Mouse (Mus musculus) neural tube, embryonic 14.5 days (tissue): Measurements from ENCODE around the gene Ankrd11. TPM values are rescaled to one million over a fixed set of nuclear protein-coding genes. Genes with fewer than 3 reads are reported as not detected.

ENCODE experiments used
- ATAC-seq: fragments of 200-750 bp; cut with Nextera tagmentation; 2 replicates; pipeline ENCODE4 v1.8.0; 2017; ENCODE audit warnings: low read depth, mild to moderate bottlenecking, moderate TSS enrichment, moderate library complexity
- H3K27ac ChIP-seq: fragments of 300-500 bp; sonication (generic); 2 replicates; pipeline ENCODE4 v1.5.1; 2014; ENCODE audit warnings: low read depth, mild to moderate bottlenecking, control low read depth, low read length, moderate library complexity, mixed read lengths
- H3K27me3 ChIP-seq: fragments of 300-500 bp; sonication (generic); 2 replicates; pipeline ENCODE4 v1.6.1; 2014; ENCODE audit warnings: low read length; ENCODE audit not compliant: control insufficient read depth, insufficient read depth
- H3K36me3 ChIP-seq: fragments of 300-500 bp; sonication (generic); 2 replicates; pipeline ENCODE4 v1.6.1; 2014; ENCODE audit warnings: low read length, mixed read lengths; ENCODE audit not compliant: control insufficient read depth, insufficient read depth
- H3K4me1 ChIP-seq: fragments of 300-500 bp; sonication (generic); 2 replicates; pipeline ENCODE4 v1.6.1; 2014; ENCODE audit warnings: low read length; ENCODE audit not compliant: control insufficient read depth, insufficient read depth
- H3K4me2 ChIP-seq: fragments of 300-500 bp; sonication (generic); 2 replicates; pipeline ENCODE4 v1.6.1; 2014; ENCODE audit warnings: mild to moderate bottlenecking, low read depth, low read length, control low read depth
- H3K4me3 ChIP-seq: fragments of 300-500 bp; sonication (generic); 2 replicates; pipeline ENCODE4 v1.5.1; 2014; ENCODE audit warnings: low read depth, low read length, control low read depth, mixed read lengths
- H3K9ac ChIP-seq: fragments of 300-500 bp; sonication (generic); replicated peaks from 2 replicates; pipeline ENCODE4 v1.6.1; 2014; ENCODE audit warnings: low read depth, mild to moderate bottlenecking, control low read depth, low read length, mixed read lengths
- H3K9me3 ChIP-seq: fragments of 300-500 bp; sonication (generic); 2 replicates; pipeline ENCODE4 v1.6.1; 2016; ENCODE audit warnings: low read length; ENCODE audit not compliant: control insufficient read depth
- WGBS: fragments of 180-500 bp; shearing (Covaris S2); extraction: QIAGEN DNeasy Blood & Tissue Kit; methylation state at CpG from one replicate; pipeline ENCODE4 v1.1.7; 2014; 5-methylcytosine and 5-hydroxymethylcytosine counted together
- polyA plus RNA-seq: library from polyadenylated mRNA; unstranded; fragments of >200 nt; fragmentation: Nextera tagmentation; extraction: Ambion mirVana; gene quantifications from 2 replicates; pipeline ENCODE4 v1.2.1, GENCODE M21; 2014

Gene Ankrd11
- polyA plus RNA-seq, 1 experiment from 2014 or later: 43.8 TPM

GRCm38 (mm10) chr8:122898473-122898872 lies 143.6 kb downstream of the Ankrd11 start:
- 96% methylated on average over 12 of the region's 12 CpGs for WGBS
- H3K4me1 ChIP-seq: no peaks in the 10 kb centered on the region
- H3K27me3 ChIP-seq: no peaks in the 10 kb centered on the region
- no peak overlapping the region for H3K9ac ChIP-seq
- ATAC-seq: no peak
- H3K36me3 ChIP-seq: peaks cover 35% of the 10 kb centered on the region
- H3K27ac ChIP-seq: no peak overlapping the region
- no peak overlapping the region for H3K4me3 ChIP-seq
- no peaks in the 10 kb centered on the region for H3K9me3 ChIP-seq
- no peak overlapping the region for H3K4me2 ChIP-seq

- H3K4me1 ChIP-seq: no peaks in the 10 kb centered on the region
These were observed 144.1 kb downstream of the Ankrd11 start for GRCm38 (mm10) chr8:122898018-122898417.

GRCm38 (mm10) chr8:122897200-122897599 lies 144.9 kb downstream of the Ankrd11 start:
- Histone ChIP-seq H3K27me3 (no peaks in the 10 kb centered on the region), H3K9ac (no peak overlapping the region), H3K4me1 (no peaks in the 10 kb centered on the region), H3K9me3 (no peaks in the 10 kb centered on the region), H3K4me3 (no peak overlapping the region), H3K27ac (no peak overlapping the region), H3K4me2 (no peak overlapping the region), H3K36me3 (peaks cover 46% of the 10 kb centered on the region)
- 96% methylated on average over 8 of the region's 8 CpGs for WGBS
- ATAC-seq: no peak

More at GRCm38 (mm10) chr8:122898018-122898417, 144.1 kb downstream of the Ankrd11 start:
- Histone ChIP-seq H3K36me3 (peaks cover 39% of the 10 kb centered on the region), H3K27me3 (no peaks in the 10 kb centered on the region), H3K4me3 (no peak overlapping the region), H3K27ac (no peak overlapping the region), H3K9me3 (no peaks in the 10 kb centered on the region), H3K4me2 (no peak overlapping the region), H3K9ac (no peak overlapping the region)
- ATAC-seq: no peak
- 88% methylated on average over 4 of the region's 4 CpGs for WGBS

- ATAC-seq: no peak
- Histone ChIP-seq H3K4me2 (no peak overlapping the region), H3K9ac (no peak overlapping the region), H3K36me3 (peaks cover 54% of the 10 kb centered on the region), H3K4me3 (no peak overlapping the region), H3K27ac (no peak overlapping the region), H3K27me3 (no peaks in the 10 kb centered on the region), H3K9me3 (no peaks in the 10 kb centered on the region), H3K4me1 (no peaks in the 10 kb centered on the region)
- 92% methylated on average over 11 of the region's 11 CpGs for WGBS
These were observed 145.8 kb downstream of the Ankrd11 start for GRCm38 (mm10) chr8:122896317-122896716.

- H3K9me3 ChIP-seq: no peaks in the 10 kb centered on the region
- 93% methylated on average over 12 of the region's 12 CpGs for WGBS
- no peak for ATAC-seq
- no peak overlapping the region for H3K27ac ChIP-seq
- H3K4me3 ChIP-seq: no peak overlapping the region
- H3K36me3 ChIP-seq: peaks cover 69% of the 10 kb centered on the region
- no peak overlapping the region for H3K9ac ChIP-seq
- no peaks in the 10 kb centered on the region for H3K27me3 ChIP-seq
- H3K4me2 ChIP-seq: no peak overlapping the region
- H3K4me1 ChIP-seq: no peaks in the 10 kb centered on the region
These were observed 148.6 kb downstream of the Ankrd11 start for GRCm38 (mm10) chr8:122893451-122893850.

- no peak overlapping the region for H3K9ac ChIP-seq
- no peaks in the 10 kb centered on the region for H3K9me3 ChIP-seq
- no peak overlapping the region for H3K4me3 ChIP-seq
- 92% methylated on average over 12 of the region's 12 CpGs for WGBS
- no peak overlapping the region for H3K4me2 ChIP-seq
- peaks cover 71% of the 10 kb centered on the region for H3K36me3 ChIP-seq
- no peak overlapping the region for H3K27ac ChIP-seq
- no peak for ATAC-seq
- H3K27me3 ChIP-seq: no peaks in the 10 kb centered on the region
- H3K4me1 ChIP-seq: no peaks in the 10 kb centered on the region
These were observed 150.6 kb downstream of the Ankrd11 start for GRCm38 (mm10) chr8:122891440-122891839.

- H3K4me3 ChIP-seq: no peak overlapping the region
- 91% methylated on average over 10 of the region's 10 CpGs for WGBS
- no peak overlapping the region for H3K4me2 ChIP-seq
- H3K36me3 ChIP-seq: peaks cover 54% of the 10 kb centered on the region
- no peak overlapping the region for H3K9ac ChIP-seq
- H3K9me3 ChIP-seq: no peaks in the 10 kb centered on the region
- no peak overlapping the region for H3K27ac ChIP-seq
- H3K4me1 ChIP-seq: no peaks in the 10 kb centered on the region
- ATAC-seq: no peak
- H3K27me3 ChIP-seq: no peaks in the 10 kb centered on the region
These were observed 158.4 kb downstream of the Ankrd11 start for GRCm38 (mm10) chr8:122883671-122884070.

- Histone ChIP-seq H3K4me2 (no peak overlapping the region), H3K4me3 (no peak overlapping the region), H3K9ac (no peak overlapping the region), H3K27ac (no peak overlapping the region), H3K9me3 (no peaks in the 10 kb centered on the region), H3K36me3 (peaks cover 25% of the 10 kb centered on the region), H3K4me1 (no peaks in the 10 kb centered on the region), H3K27me3 (no peaks in the 10 kb centered on the region)
- ATAC-seq: no peak
- WGBS: 42% methylated on average over 3 of the region's 3 CpGs
These were observed 161.8 kb downstream of the Ankrd11 start for GRCm38 (mm10) chr8:122880302-122880701.

GRCm38 (mm10) chr8:122878231-122878630 lies 163.8 kb downstream of the Ankrd11 start:
- Histone ChIP-seq H3K4me3 (no peak overlapping the region), H3K9me3 (no peaks in the 10 kb centered on the region), H3K9ac (no peak overlapping the region), H3K27me3 (no peaks in the 10 kb centered on the region), H3K27ac (no peak overlapping the region), H3K4me2 (no peak overlapping the region), H3K4me1 (no peaks in the 10 kb centered on the region), H3K36me3 (peaks cover 9% of the 10 kb centered on the region)
- WGBS: 93% methylated on average over 3 of the region's 3 CpGs
- ATAC-seq: no peak

- Histone ChIP-seq H3K36me3 (no peaks in the 10 kb centered on the region), H3K27me3 (no peaks in the 10 kb centered on the region), H3K9ac (no peak overlapping the region), H3K27ac (no peak overlapping the region), H3K4me2 (no peak overlapping the region), H3K9me3 (no peaks in the 10 kb centered on the region), H3K4me1 (no peaks in the 10 kb centered on the region), H3K4me3 (no peak overlapping the region)
- WGBS: 67% methylated on average over 5 of the region's 5 CpGs
- ATAC-seq: no peak
These were observed 166.9 kb downstream of the Ankrd11 start for GRCm38 (mm10) chr8:122875186-122875585.
